Mouse (Mus musculus): ENCODE results near the gene Syt16.

Gene Syt16

GRCm38 (mm10) chr12:74014739-74015270 is 17.3 kb downstream of the Syt16 start:
- DNase-seq: peak; percentile 16

GRCm38 (mm10) chr12:74015491-74015890 is 18.0 kb downstream of the Syt16 start:
- DNase-seq: no peak

GRCm38 (mm10) chr12:74023260-74023659 is 25.8 kb downstream of the Syt16 start:
- DNase-seq: no peak

DNA sequence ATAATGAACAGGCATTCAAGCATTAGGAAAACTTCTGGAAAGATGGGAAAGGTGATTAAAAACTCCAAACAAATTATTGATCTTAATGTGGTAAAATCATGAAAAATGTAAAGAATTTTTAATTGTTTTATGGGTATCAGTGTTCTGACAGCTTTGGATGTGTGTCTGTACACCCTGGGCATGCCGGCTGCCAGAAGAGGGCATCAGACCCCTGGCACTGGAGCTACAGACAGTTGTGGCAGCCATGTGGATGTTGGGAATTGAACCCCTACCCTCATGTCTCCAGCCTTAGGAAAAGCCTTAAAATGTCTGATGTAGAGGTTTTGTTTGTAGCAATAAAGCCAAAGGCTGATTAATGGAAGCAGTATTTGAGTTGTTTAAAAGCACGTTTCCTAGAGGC is 27.5 kb downstream of the Syt16 start:
- DNase-seq: no peak

GRCm38 (mm10) chr12:74043225-74043624 is 45.8 kb downstream of the Syt16 start:
- DNase-seq: no peak

DNA sequence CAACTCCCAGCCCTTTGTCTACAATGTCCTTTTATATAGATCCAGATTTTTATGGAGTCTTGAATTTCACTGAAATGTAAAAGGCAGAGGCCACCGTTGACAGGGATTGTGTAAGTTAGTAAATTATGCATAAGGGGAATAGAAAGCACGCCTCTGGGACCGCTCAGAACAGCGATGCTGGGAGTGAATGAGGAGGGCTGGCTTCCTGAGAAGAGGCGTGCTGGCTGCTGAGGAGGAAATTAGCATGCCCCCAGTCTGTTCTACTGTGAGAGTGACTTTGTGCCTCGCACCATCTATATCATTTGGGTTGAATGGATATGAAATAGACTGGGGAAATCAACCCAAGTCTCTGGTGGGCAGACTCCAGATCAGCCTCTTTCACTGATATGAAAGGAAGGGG is 46.3 kb downstream of the Syt16 start:
- no peak for DNase-seq

- DNase-seq: no peak
Observed at GRCm38 (mm10) chr12:74044241-74044640, 46.8 kb downstream of the Syt16 start.

- DNase-seq: peak; percentile 10
Observed at GRCm38 (mm10) chr12:74055336-74055931, 58.0 kb downstream of the Syt16 start.

DNA sequence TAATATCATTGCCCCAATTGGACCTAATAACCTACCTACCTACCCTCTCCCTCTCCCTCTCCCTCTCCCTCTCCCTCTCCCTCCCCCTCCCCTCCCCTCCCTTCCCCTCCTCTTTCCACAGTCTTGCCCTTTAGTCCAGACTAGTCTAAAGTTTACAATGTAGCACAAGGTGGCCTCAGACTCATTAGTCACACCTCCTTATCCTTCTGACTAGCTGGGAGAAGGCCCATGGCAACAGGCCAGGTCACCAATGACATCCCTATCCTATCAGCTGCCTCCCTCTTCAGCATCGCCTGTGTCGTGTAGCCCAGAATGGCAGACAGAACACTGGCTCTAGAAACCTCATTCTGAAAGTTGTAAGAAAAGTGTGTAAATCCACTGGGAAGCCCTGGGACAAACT is 58.7 kb downstream of the Syt16 start:
- DNase-seq: no peak

GRCm38 (mm10) chr12:74062547-74062946 is 65.1 kb downstream of the Syt16 start:
- no peak for DNase-seq

DNA sequence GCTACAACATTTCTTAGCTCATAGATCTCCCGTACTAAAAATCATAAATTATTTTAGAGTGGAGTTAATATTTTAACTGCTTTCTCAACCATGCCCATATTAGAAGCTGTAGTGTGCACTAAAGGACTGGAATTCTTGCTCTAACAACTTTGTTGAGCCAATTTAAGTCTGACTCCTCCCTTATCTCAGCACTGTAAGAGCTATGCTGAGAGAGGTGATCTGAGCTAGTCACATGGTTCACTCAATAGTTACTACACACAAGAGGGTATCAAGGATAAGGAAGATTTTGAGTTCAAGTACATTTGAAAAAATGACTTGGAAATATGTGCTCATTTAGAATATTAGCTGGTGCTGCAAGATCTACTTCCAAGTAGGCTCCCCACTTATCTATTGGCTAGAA is 71.5 kb downstream of the Syt16 start:
- DNase-seq: no peak

GRCm38 (mm10) chr12:74075590-74075989 is 78.1 kb downstream of the Syt16 start:
- no peak for DNase-seq

GRCm38 (mm10) chr12:74076091-74076490 is 78.6 kb downstream of the Syt16 start:
- DNase-seq: no peak

DNA sequence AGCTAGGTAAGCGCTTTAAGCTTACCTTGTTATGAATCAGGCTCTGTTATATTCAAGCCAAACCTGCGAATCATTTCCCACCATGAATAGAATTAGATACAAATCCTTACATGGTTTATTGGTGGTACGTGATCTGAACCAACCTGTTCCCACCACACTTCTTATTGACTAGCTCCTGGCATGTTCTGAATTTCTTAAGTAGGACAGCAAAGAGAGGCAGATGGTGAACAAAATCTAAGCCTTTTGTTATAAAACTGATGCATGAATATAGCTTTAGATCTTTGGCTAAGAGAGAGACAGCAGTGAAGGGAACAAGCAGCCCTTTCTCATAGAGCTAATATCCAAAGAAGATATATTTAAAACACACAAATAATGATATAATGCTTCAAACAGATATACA is 83.7 kb downstream of the Syt16 start:
- DNase-seq: no peak

GRCm38 (mm10) chr12:74084389-74084788 is 86.9 kb downstream of the Syt16 start:
- no peak for DNase-seq

- DNase-seq: no peak
Observed at GRCm38 (mm10) chr12:74087086-74087485, 89.6 kb downstream of the Syt16 start.

DNA sequence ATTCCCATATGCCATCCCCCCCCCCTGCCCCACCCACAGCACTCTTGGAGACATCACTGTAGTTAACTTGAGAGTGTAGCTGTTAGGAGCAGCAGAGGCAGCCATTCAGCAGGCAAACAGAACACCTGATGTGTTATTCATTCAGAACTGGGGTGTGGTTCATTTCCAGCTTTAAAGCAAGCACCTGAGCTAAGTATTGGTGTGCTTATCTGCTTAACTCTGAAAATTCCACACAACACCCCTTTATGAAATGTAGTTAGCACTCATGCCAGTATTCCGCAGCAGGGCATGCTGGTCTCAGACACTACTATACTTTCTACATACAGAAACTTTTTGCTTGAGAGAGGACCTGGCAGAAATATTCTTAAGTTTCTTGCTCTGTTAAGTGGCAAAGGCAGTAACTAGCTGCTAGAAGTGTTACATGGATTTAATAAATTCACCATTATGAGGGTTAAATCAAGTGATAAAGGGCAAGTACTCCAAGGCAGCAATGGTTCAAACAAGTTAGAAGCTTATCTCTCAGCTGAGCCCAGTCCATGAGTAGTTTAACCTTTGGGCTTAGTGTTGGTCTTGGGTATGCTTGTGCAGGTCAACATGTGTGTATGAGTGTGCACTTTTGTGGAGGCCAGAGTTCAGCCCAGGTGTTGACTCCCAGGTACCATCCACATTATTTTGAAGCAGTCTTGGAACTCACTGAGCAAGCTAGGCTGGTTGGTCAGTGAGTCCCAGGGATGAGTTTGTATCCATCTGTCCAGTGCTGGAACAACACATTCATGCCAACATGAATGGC is 92.1 kb downstream of the Syt16 start:
- DNase-seq: no peak

GRCm38 (mm10) chr12:74092546-74092945 is 95.1 kb downstream of the Syt16 start:
- DNase-seq: no peak

GRCm38 (mm10) chr12:74093110-74093509 is 95.6 kb downstream of the Syt16 start:
- no peak for DNase-seq

DNA sequence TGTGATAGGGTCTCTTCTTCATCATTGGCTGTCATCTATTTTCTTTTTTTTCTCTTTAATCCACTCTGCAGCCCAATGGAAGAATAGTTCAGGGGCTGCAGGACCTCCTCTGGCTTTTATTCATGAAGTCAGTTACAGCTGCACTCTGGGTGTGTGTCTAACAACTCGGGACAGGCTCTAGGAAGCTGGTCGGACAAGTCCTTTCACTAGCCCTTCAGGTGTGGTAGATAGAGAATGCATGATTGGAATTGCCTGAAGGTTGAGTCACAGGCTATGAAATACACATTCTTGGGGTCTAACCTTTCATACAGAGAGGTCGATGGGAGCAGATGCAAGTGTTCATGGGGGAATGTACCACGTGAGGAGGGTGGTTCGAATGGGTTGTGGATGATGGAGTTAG is 97.2 kb downstream of the Syt16 start:
- no peak for DNase-seq

DNA sequence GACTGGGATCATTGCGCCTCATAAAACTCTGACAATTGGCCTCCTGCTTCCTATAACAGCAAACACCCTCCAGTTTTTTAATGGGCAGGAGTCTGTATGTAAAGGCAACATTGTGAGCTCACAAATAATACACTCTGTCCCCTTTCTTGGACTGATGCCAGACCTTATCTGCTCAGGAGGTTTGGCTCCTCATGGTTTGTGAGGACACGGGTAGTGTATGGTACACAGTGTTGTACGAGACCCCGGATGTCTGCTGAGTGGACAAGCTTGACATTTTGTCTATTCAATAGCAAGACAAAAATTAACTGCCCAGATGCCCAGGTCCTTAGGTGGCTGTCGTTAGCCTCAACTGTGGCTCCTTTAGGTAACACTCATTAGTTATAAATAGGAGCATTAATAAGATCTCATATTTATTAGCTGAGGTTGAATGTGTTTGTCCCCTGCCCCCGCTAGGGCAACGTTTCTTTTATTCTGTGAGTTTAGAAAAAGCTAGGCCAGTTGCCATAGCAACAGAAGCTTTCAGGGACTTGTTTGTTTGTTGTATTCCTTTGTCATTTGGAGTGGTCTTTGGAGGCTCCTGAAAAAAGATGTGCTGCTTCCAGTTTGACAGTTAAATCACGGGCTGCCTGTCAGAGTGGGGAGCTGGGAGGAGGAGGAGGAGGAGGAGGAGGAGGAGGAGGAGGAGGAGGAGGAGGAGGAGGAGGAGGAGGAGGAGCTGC is 101.3 kb downstream of the Syt16 start:
- no peak for DNase-seq

GRCm38 (mm10) chr12:74105811-74106513 is 108.5 kb downstream of the Syt16 start:
- no peak for DNase-seq

DNA sequence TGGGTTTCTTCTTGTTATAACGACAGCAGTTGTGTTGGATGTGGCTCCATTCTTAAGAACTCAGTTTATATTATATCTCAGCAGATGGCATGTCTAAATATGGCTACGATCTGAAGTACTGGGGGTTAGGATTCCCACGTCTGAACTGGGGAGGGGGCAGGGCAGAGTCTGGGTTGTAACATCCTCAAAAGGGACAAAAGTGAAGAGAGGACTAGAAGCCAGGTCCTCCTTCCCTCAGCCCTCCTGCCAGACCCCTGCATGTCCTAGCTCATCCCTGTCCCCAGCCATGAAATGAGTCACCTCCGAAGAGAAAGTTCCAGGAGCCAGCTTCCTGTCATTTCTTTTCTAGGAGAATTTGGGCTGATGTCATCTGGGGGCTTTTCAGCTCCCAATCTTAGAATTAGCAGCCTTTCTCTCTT is 111.2 kb downstream of the Syt16 start:
- DNase-seq: no peak

Data from cerebellum, adult 11 months (tissue).